Mouse (Mus musculus) MEL (cell line): ENCODE measurements around the gene Smtn.

Source experiments
- CHD2 ChIP-seq: IDR thresholded peaks from 2 replicates; pipeline ENCODE4 v1.6.1; 2011; ENCODE audit warnings: low read length, improper control_type of control experiment
- CTCF ChIP-seq, 3 experiments: IDR thresholded peaks in 2 of 3; conservative IDR thresholded peaks in 1 of 3; 2 replicates each; pipeline ENCODE4 v1.5.1; 2011 to 2012; ENCODE audit warnings: low read length in 3 of 3, low read depth in 2 of 3, mild to moderate bottlenecking in 2 of 3, improper control_type of control experiment in 1 of 3, inconsistent platforms in 1 of 3, mixed read lengths in 1 of 3, moderate library complexity in 1 of 3; ENCODE audit not compliant: control insufficient read depth in 1 of 3, insufficient read depth in 1 of 3, poor library complexity in 1 of 3, severe bottlenecking in 1 of 3
- POLR2A ChIP-seq, 2 experiments: IDR thresholded peaks; 2 replicates each; pipeline ENCODE4 v1.6.1; 2011 to 2012; ENCODE audit warnings: low read length in 2 of 2, mild to moderate bottlenecking in 2 of 2, control low read depth in 1 of 2, improper control_type of control experiment in 1 of 2, low read depth in 1 of 2, moderate library complexity in 1 of 2; ENCODE audit not compliant: control insufficient read depth in 1 of 2, insufficient read depth in 1 of 2, poor library complexity in 1 of 2
- RCOR1 ChIP-seq: IDR thresholded peaks from 2 replicates; pipeline ENCODE4 v1.6.1; 2012; ENCODE audit warnings: low read depth, mild to moderate bottlenecking, inconsistent platforms, low read length, improper control_type of control experiment
- SIN3A ChIP-seq: IDR thresholded peaks from 2 replicates; pipeline ENCODE4 v1.6.1; 2012; ENCODE audit warnings: low read length, improper control_type of control experiment, inconsistent platforms
- TAL1 ChIP-seq: IDR thresholded peaks from 2 replicates; pipeline ENCODE4 v1.6.1; 2012; ENCODE audit warnings: mild to moderate bottlenecking, inconsistent platforms, low read length, moderate library complexity, mixed read lengths

- no peak for TF ChIP-seq SIN3A
- no peak for TF ChIP-seq POLR2A (IDR thresholded peaks at IDR 0.05; ENCODE audit: control insufficient read depth in 1 of 2, insufficient read depth in 1 of 2, low read depth in 1 of 2, low read length in 2 of 2, poor library complexity in 1 of 2)
- TF ChIP-seq CHD2, result no peak
- TF ChIP-seq TAL1, result no peak
- TF ChIP-seq RCOR1, result no peak
- TF ChIP-seq CTCF (IDR thresholded peaks at IDR 0.05 in 2 of 3, conservative IDR thresholded peaks at IDR 0.05 in 1 of 3; ENCODE audit: control insufficient read depth in 1 of 3, insufficient read depth in 1 of 3, low read depth in 2 of 3, low read length in 3 of 3, poor library complexity in 1 of 3, severe bottlenecking in 1 of 3), result no peak
Measured at GRCm38 (mm10) chr11:3486349-3486748, 54.1 kb downstream of the Smtn start.
